Mouse (Mus musculus) liver, embryonic 14.5 days (tissue): ENCODE data around the gene Cdkn1b. TPM values are rescaled to one million over a fixed set of nuclear protein-coding genes. Genes with fewer than 3 reads are reported as not detected.

ENCODE experiments used
- ATAC-seq: fragments of 200-750 bp; cut with Nextera tagmentation; 2 replicates; pipeline ENCODE4 v1.8.0; 2017; ENCODE audit warnings: moderate number of reproducible peaks, mild to moderate bottlenecking, moderate library complexity; ENCODE audit not compliant: insufficient read depth
- DNase-seq, 3 experiments: peaks; one replicate each; pipeline ENCODE4 v3.0.0-alpha.2; 2012 to 2013; ENCODE audit warnings: low read depth in 3 of 3, low spot score in 3 of 3
- H3K27ac ChIP-seq: fragments of 300-500 bp; sonication (generic); 2 replicates; pipeline ENCODE4 v1.5.1; 2014; ENCODE audit warnings: moderate library complexity, mild to moderate bottlenecking, control low read depth, inconsistent platforms
- H3K27me3 ChIP-seq: fragments of 300-500 bp; sonication (generic); 2 replicates; pipeline ENCODE4 v1.6.1; 2014; ENCODE audit warnings: mild to moderate bottlenecking, low read length, moderate library complexity; ENCODE audit not compliant: control insufficient read depth, insufficient read depth
- H3K36me3 ChIP-seq: fragments of 300-500 bp; sonication (generic); replicated peaks from 2 replicates; pipeline ENCODE4 v1.6.1; 2014; ENCODE audit warnings: low read depth; ENCODE audit not compliant: control insufficient read depth, insufficient read depth
- H3K4me1 ChIP-seq, 2 experiments: fragments of 200-500 bp in 1 of 2; fragments of 300-500 bp in 1 of 2; sonication (generic) in 1 of 2; replicated peaks; 2 replicates each; pipeline ENCODE4 v1.6.1; 2012 to 2014; ENCODE audit warnings: antibody characterized with exemption in 1 of 2, inconsistent platforms in 1 of 2, low read length in 1 of 2; ENCODE audit not compliant: control insufficient read depth in 2 of 2, insufficient read depth in 2 of 2
- H3K4me2 ChIP-seq: fragments of 300-500 bp; sonication (generic); 2 replicates; pipeline ENCODE4 v1.6.1; 2014; ENCODE audit warnings: low read depth, mild to moderate bottlenecking, control low read depth, moderate library complexity
- H3K4me3 ChIP-seq, 2 experiments: fragments of 200-500 bp in 1 of 2; fragments of 300-500 bp in 1 of 2; sonication (generic) in 1 of 2; 2 replicates each; pipeline ENCODE4 v1.5.1; 2012 to 2014; ENCODE audit warnings: low read depth in 2 of 2, low read length in 2 of 2, mild to moderate bottlenecking in 2 of 2, control low read depth in 1 of 2, inconsistent platforms in 1 of 2, moderate library complexity in 1 of 2; ENCODE audit not compliant: insufficient read depth in 1 of 2
- H3K9ac ChIP-seq: fragments of 300-500 bp; sonication (generic); replicated peaks from 2 replicates; pipeline ENCODE4 v1.6.1; 2014; ENCODE audit warnings: mild to moderate bottlenecking, control low read depth, moderate library complexity
- H3K9me3 ChIP-seq: fragments of 300-500 bp; sonication (generic); 2 replicates; pipeline ENCODE4 v1.6.1; 2016; ENCODE audit warnings: low read length, mixed read lengths; ENCODE audit not compliant: control insufficient read depth
- CTCF ChIP-seq: IDR thresholded peaks from 2 replicates; pipeline ENCODE4 v1.5.1; 2016; ENCODE audit warnings: antibody characterized with exemption, low read depth, control low read depth
- EP300 ChIP-seq: IDR thresholded peaks from 2 replicates; pipeline ENCODE4 v1.6.1; 2016; ENCODE audit warnings: antibody characterized with exemption, low read depth
- WGBS: fragments of 180-500 bp; shearing (Covaris S2); extraction: QIAGEN DNeasy Blood & Tissue Kit; methylation state at CpG from one replicate; pipeline ENCODE4 v1.1.7; 2014; ENCODE audit not compliant: insufficient replicate concordance; 5-methylcytosine and 5-hydroxymethylcytosine counted together
- polyA plus RNA-seq, 2 experiments: library from polyadenylated mRNA; depleted of rRNA in 1 of 2; stranded (reverse) in 1 of 2; unstranded in 1 of 2; fragments of >200 nt; fragmentation: Nextera tagmentation in 1 of 2; extraction: Ambion mirVana in 1 of 2; gene quantifications; 2 replicates each; pipeline versions ENCODE4 v1.2.1 to v1.2.3; 2012 to 2014

Cdkn1b gene
- polyA plus RNA-seq (2012; rRNA removed) (8.4 and 12.2 TPM in 2 replicates), polyA plus RNA-seq (2014; fragmentation: Nextera tagmentation; extraction: Ambion mirVana) (11.7 and 12.6 TPM in 2 replicates)

GRCm38 (mm10) chr6:134920190-134921013 is at the start of gene Cdkn1b:
Cdkn1b (plus strand) TSS chr6:134920401.
- WGBS, result under 1% methylated on average over 74 of the region's 77 CpGs
- Histone ChIP-seq H3K4me1 (peaks cover 18 to 19% of the 10 kb centered on the region in 2 experiments), H3K4me2 (peak within 1 kb of the TSS; percentile 96), H3K4me3 (peak within 1 kb of the TSS; percentile 91 to 99), H3K27ac (peak within 1 kb of the TSS; percentile 96), H3K27me3 (no peaks in the 10 kb centered on the region), H3K9me3 (no peaks in the 10 kb centered on the region), H3K36me3 (peaks cover 16% of the 10 kb centered on the region), H3K9ac (peak within 1 kb of the TSS; percentile 94)
- DNase-seq (peak; percentile 84 to 86 (median 86)), ATAC-seq (peak; percentile 94)
- TF ChIP-seq CTCF, result no peak; the same call in 1 of the 2 replicates
- no peak for TF ChIP-seq EP300

GRCm38 (mm10) chr6:134870887-134871286 is 49.3 kb upstream of the Cdkn1b start:
- TF ChIP-seq CTCF, result no peak
- TF ChIP-seq EP300, result peak; percentile 47
- Histone ChIP-seq H3K9ac (no peak overlapping the region), H3K4me1 (peaks cover 10 to 16% of the 10 kb centered on the region in 2 experiments), H3K27me3 (no peaks in the 10 kb centered on the region), H3K4me2 (peak overlapping the region; percentile 31), H3K36me3 (no peaks in the 10 kb centered on the region), H3K27ac (peak overlapping the region; percentile 63), H3K4me3 (no peak overlapping the region), H3K9me3 (no peaks in the 10 kb centered on the region)
- 29% methylated on average over 4 of the region's 4 CpGs for WGBS
- DNase-seq (peak in 1 of 3 experiments; percentile 32), ATAC-seq (peak; percentile 75)

- Histone ChIP-seq H3K9ac (no peak overlapping the region), H3K4me1 (peaks cover 10 to 16% of the 10 kb centered on the region in 2 experiments), H3K36me3 (no peaks in the 10 kb centered on the region), H3K27me3 (no peaks in the 10 kb centered on the region), H3K4me2 (no peak overlapping the region), H3K4me3 (no peak overlapping the region), H3K9me3 (no peaks in the 10 kb centered on the region), H3K27ac (no peak overlapping the region)
- 74% methylated on average over 2 of the region's 2 CpGs for WGBS
- ATAC-seq, result no peak
- TF ChIP-seq EP300 (no peak), CTCF (no peak)
- no peak for DNase-seq
Measured at GRCm38 (mm10) chr6:134872236-134872635, 48.0 kb upstream of the Cdkn1b start.

- no peak overlapping the region for H3K9ac ChIP-seq
- no peak overlapping the region for H3K4me3 ChIP-seq
- TF ChIP-seq EP300 (no peak), CTCF (peak; percentile 70)
- ATAC-seq, result no peak
- WGBS, result 70% methylated on average over 2 of the region's 2 CpGs
- no peak overlapping the region for H3K4me2 ChIP-seq
- H3K36me3 ChIP-seq, result no peaks in the 10 kb centered on the region
- no peaks in the 10 kb centered on the region for H3K9me3 ChIP-seq
- DNase-seq, result no peak
- H3K27ac ChIP-seq, result no peak overlapping the region
- peaks cover 10 to 16% of the 10 kb centered on the region in 2 experiments for H3K4me1 ChIP-seq
- H3K27me3 ChIP-seq, result no peaks in the 10 kb centered on the region
Measured at GRCm38 (mm10) chr6:134873018-134873417, 47.2 kb upstream of the Cdkn1b start.

- peak; percentile 70 for TF ChIP-seq CTCF
- TF ChIP-seq EP300, result no peak
- 0 out of 2 replicates have a peak, but pooled peaks have one; percentile 22 for ATAC-seq
- Histone ChIP-seq H3K4me1 (peaks cover 0 to 3% of the 10 kb centered on the region in 2 experiments; a peak in 1 of 4 replicates), H3K27ac (no peak overlapping the region), H3K9me3 (no peaks in the 10 kb centered on the region), H3K4me3 (no peak overlapping the region), H3K36me3 (no peaks in the 10 kb centered on the region), H3K9ac (no peak overlapping the region), H3K4me2 (no peak overlapping the region), H3K27me3 (no peaks in the 10 kb centered on the region)
- WGBS, result 45% methylated on average over 6 of the region's 6 CpGs
- DNase-seq, result no peak
Measured at GRCm38 (mm10) chr6:134876795-134877194, 43.4 kb upstream of the Cdkn1b start.
